Mouse (Mus musculus) Muller cell, postnatal 12 days (primary cell): ENCODE results near the gene Ryr1.
"Not testable (repeated sequence)": the region's sequence is repeated elsewhere in the genome, so short reads cannot be mapped to it uniquely, and the experiment has no call there.

Source experiments
- DNase-seq: peaks from one replicate; pipeline ENCODE4 v3.0.0-alpha.2; 2015; ENCODE audit errors: inconsistent ontology term

Ryr1 gene

GRCm38 (mm10) chr7:29146625-29147367 lies 21.8 kb upstream of the Ryr1 start:
- DNase-seq, result no peak

GRCm38 (mm10) chr7:29144006-29144405 lies 19.0 kb upstream of the Ryr1 start:
- no peak for DNase-seq

GRCm38 (mm10) chr7:29141416-29141815 lies 16.4 kb upstream of the Ryr1 start:
- no peak for DNase-seq

- not testable (repeated sequence) for DNase-seq
Observed at GRCm38 (mm10) chr7:29139237-29139636, 14.3 kb upstream of the Ryr1 start.

GRCm38 (mm10) chr7:29137429-29137828 lies 12.4 kb upstream of the Ryr1 start:
- DNase-seq, result no peak

GRCm38 (mm10) chr7:29134693-29135386 lies 9.9 kb upstream of the Ryr1 start, which contains the start of gene Rasgrp4:
Gene Rasgrp4, plus strand, starts transcription at chr7:29134851.
- DNase-seq, result no peak

GRCm38 (mm10) chr7:29134230-29134629 lies 9.3 kb upstream of the Ryr1 start:
- no peak for DNase-seq

GRCm38 (mm10) chr7:29128725-29129124 lies 3.7 kb upstream of the Ryr1 start:
- DNase-seq, result no peak

- DNase-seq, result no peak
Observed at GRCm38 (mm10) chr7:29126173-29126915, 1.4 kb upstream of the Ryr1 start.

- no peak for DNase-seq
Observed at GRCm38 (mm10) chr7:29123531-29124358, 1.2 kb downstream of the Ryr1 start.

- DNase-seq, result no peak
Observed at GRCm38 (mm10) chr7:29122821-29123220, 2.2 kb downstream of the Ryr1 start.

- DNase-seq, result no peak
Observed at GRCm38 (mm10) chr7:29119526-29119925, 5.5 kb downstream of the Ryr1 start.

GRCm38 (mm10) chr7:29118142-29118851 lies 6.7 kb downstream of the Ryr1 start:
- no peak for DNase-seq

- no peak for DNase-seq
Observed at GRCm38 (mm10) chr7:29108992-29109955, 15.7 kb downstream of the Ryr1 start.

GRCm38 (mm10) chr7:29101286-29102017 lies 23.5 kb downstream of the Ryr1 start:
- no peak for DNase-seq

GRCm38 (mm10) chr7:29097131-29097530 lies 27.8 kb downstream of the Ryr1 start:
- no peak for DNase-seq

GRCm38 (mm10) chr7:29088817-29089216 lies 36.2 kb downstream of the Ryr1 start:
- DNase-seq, result no peak

- DNase-seq, result no peak
Observed at GRCm38 (mm10) chr7:29086902-29087301, 38.1 kb downstream of the Ryr1 start.

GRCm38 (mm10) chr7:29085981-29086380 lies 39.0 kb downstream of the Ryr1 start:
- no peak for DNase-seq
